Mouse (Mus musculus) intestine, postnatal 0 days (tissue): ENCODE measurements around the gene Prpf8. TPM values are rescaled to one million over a fixed set of nuclear protein-coding genes. Genes with fewer than 3 reads are reported as not detected.

Source experiments
- ATAC-seq: fragments of 200-750 bp; cut with Nextera tagmentation; 2 replicates; pipeline ENCODE4 v1.8.0; 2017; ENCODE audit warnings: mild to moderate bottlenecking, moderate TSS enrichment, moderate library complexity
- H3K27ac ChIP-seq: fragments of 300-500 bp; sonication (generic); 2 replicates; pipeline ENCODE4 v1.5.1; 2014; ENCODE audit warnings: mild to moderate bottlenecking, low read depth, low read length, moderate library complexity
- H3K27me3 ChIP-seq: fragments of 300-500 bp; sonication (generic); replicated peaks from 2 replicates; pipeline ENCODE4 v1.6.1; 2014; ENCODE audit warnings: low read length, mixed read lengths; ENCODE audit not compliant: control insufficient read depth, insufficient read depth
- H3K36me3 ChIP-seq: fragments of 300-500 bp; sonication (generic); 2 replicates; pipeline ENCODE4 v1.6.1; 2014; ENCODE audit warnings: mild to moderate bottlenecking, moderate library complexity; ENCODE audit not compliant: control insufficient read depth, insufficient read depth
- H3K4me1 ChIP-seq: fragments of 300-500 bp; sonication (generic); replicated peaks from 2 replicates; pipeline ENCODE4 v1.6.1; 2014; ENCODE audit warnings: antibody characterized with exemption, low read length, mixed read lengths; ENCODE audit not compliant: control insufficient read depth, insufficient read depth
- H3K4me2 ChIP-seq: fragments of 300-500 bp; sonication (generic); replicated peaks from 2 replicates; pipeline ENCODE4 v1.6.1; 2014; ENCODE audit warnings: low read depth, mild to moderate bottlenecking, moderate library complexity
- H3K4me3 ChIP-seq: fragments of 300-500 bp; sonication (generic); 2 replicates; pipeline ENCODE4 v1.5.1; 2014; ENCODE audit warnings: low read depth, low read length
- H3K9ac ChIP-seq: fragments of 300-500 bp; sonication (generic); 2 replicates; pipeline ENCODE4 v1.6.1; 2014; ENCODE audit warnings: mild to moderate bottlenecking, low read depth, low read length
- H3K9me3 ChIP-seq: fragments of 300-500 bp; sonication (generic); 2 replicates; pipeline ENCODE4 v1.6.1; 2016; ENCODE audit warnings: mixed run types; ENCODE audit not compliant: control insufficient read depth
- CTCF ChIP-seq: sonication (generic); IDR thresholded peaks from 2 replicates; pipeline ENCODE4 v1.5.1; 2016; ENCODE audit warnings: low read depth, mild to moderate bottlenecking, control low read depth, antibody characterized with exemption, moderate library complexity
- WGBS: fragments of 180-500 bp; shearing (Covaris S2); extraction: QIAGEN DNeasy Blood & Tissue Kit; methylation state at CpG from one replicate; pipeline ENCODE4 v1.1.7; 2014; 5-methylcytosine and 5-hydroxymethylcytosine counted together
- polyA plus RNA-seq: library from polyadenylated mRNA; unstranded; fragments of >200 nt; fragmentation: Nextera tagmentation; extraction: Ambion mirVana; gene quantifications from 2 replicates; pipeline ENCODE4 v1.2.1, GENCODE M21; 2015

Gene Prpf8
- polyA plus RNA-seq, 1 experiment from 2014 or later, result 15.5 TPM

- Histone ChIP-seq H3K36me3 (peaks cover 6% of the 10 kb centered on the region; the same call in 1 of the 2 replicates), H3K4me3 (peak overlapping the region; percentile 62), H3K27ac (peak overlapping the region; percentile 90), H3K9ac (peak overlapping the region; percentile 81), H3K4me1 (peaks cover 7% of the 10 kb centered on the region; the same call in 1 of the 2 replicates), H3K4me2 (peak overlapping the region; percentile 98), H3K9me3 (no peaks in the 10 kb centered on the region), H3K27me3 (no peaks in the 10 kb centered on the region)
- 15% methylated on average over 38 of the region's 38 CpGs for WGBS
- no peak for ATAC-seq
- no peak for TF ChIP-seq CTCF
Observed at GRCm38 (mm10) chr11:75532340-75533277, 46.0 kb downstream of the Prpf8 start.

- Histone ChIP-seq H3K9ac (0 out of 2 replicates have a peak overlapping the region, but pooled peaks have one; percentile 34), H3K4me2 (peak overlapping the region; percentile 98), H3K36me3 (peaks cover 6% of the 10 kb centered on the region), H3K27me3 (no peaks in the 10 kb centered on the region), H3K4me1 (peaks cover 11% of the 10 kb centered on the region; the same call in 1 of the 2 replicates), H3K27ac (peak overlapping the region; percentile 90), H3K4me3 (no peak overlapping the region), H3K9me3 (no peaks in the 10 kb centered on the region)
- TF ChIP-seq CTCF, result no peak
- 71% methylated on average over 6 of the region's 6 CpGs for WGBS
- no peak for ATAC-seq
Observed at GRCm38 (mm10) chr11:75533314-75534015, 46.8 kb downstream of the Prpf8 start.

GRCm38 (mm10) chr11:75534286-75535033, 47.8 kb downstream of the Prpf8 start:
- no peak for TF ChIP-seq CTCF
- Histone ChIP-seq H3K4me3 (no peak overlapping the region), H3K27ac (peak overlapping the region; percentile 90)

GRCm38 (mm10) chr11:75535106-75535795, 48.6 kb downstream of the Prpf8 start:
- Histone ChIP-seq H3K36me3 (peaks cover 6% of the 10 kb centered on the region), H3K9ac (no peak overlapping the region), H3K4me2 (peak overlapping the region; percentile 22; the same call in 1 of the 2 replicates), H3K4me3 (no peak overlapping the region), H3K27ac (peak overlapping the region; percentile 67), H3K27me3 (no peaks in the 10 kb centered on the region), H3K9me3 (no peaks in the 10 kb centered on the region), H3K4me1 (peaks cover 11% of the 10 kb centered on the region; the same call in 1 of the 2 replicates)
- no peak for TF ChIP-seq CTCF
- ATAC-seq, result no peak
- 37% methylated on average over 13 of the region's 13 CpGs for WGBS

More at GRCm38 (mm10) chr11:75534286-75535033, 47.8 kb downstream of the Prpf8 start:
- H3K9ac ChIP-seq, result no peak overlapping the region
- peaks cover 6% of the 10 kb centered on the region for H3K36me3 ChIP-seq
- H3K4me1 ChIP-seq, result peaks cover 11% of the 10 kb centered on the region; the same call in 1 of the 2 replicates
- H3K27me3 ChIP-seq, result no peaks in the 10 kb centered on the region
- peak overlapping the region; percentile 22; the same call in 1 of the 2 replicates for H3K4me2 ChIP-seq
- H3K9me3 ChIP-seq, result no peaks in the 10 kb centered on the region
- peak; percentile 50 for ATAC-seq
- WGBS, result 45% methylated on average over 4 of the region's 4 CpGs

- Histone ChIP-seq H3K4me2 (no peak overlapping the region), H3K4me1 (peaks cover 11% of the 10 kb centered on the region; the same call in 1 of the 2 replicates), H3K27ac (no peak overlapping the region), H3K9ac (no peak overlapping the region), H3K36me3 (peaks cover 6% of the 10 kb centered on the region), H3K9me3 (no peaks in the 10 kb centered on the region), H3K27me3 (no peaks in the 10 kb centered on the region), H3K4me3 (no peak overlapping the region)
- ATAC-seq, result no peak
- no peak for TF ChIP-seq CTCF
- WGBS, result 94% methylated on average over 12 of the region's 12 CpGs
Observed at GRCm38 (mm10) chr11:75536255-75537024, 49.8 kb downstream of the Prpf8 start.
